Mouse (Mus musculus): ENCODE measurements around the gene Cdk14.

DNA sequence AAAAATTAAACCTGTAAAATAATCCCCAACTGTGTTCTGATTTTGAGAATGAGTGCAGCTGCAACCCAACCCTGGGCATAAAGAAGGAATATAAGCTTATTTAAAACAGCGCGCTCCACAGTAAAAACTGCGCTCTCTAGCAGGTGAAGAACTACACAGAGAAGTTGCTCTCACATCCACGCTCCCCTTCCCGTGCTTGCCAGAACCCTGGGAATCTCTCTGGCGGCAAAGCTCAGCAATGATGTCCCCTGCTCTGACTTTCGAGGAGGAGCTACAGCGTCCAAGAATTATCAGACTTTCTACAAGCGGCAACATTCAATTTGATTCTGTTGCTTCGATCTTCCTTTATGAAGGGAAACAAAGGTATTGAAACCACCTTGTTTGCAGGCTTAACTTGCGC lies 387.7 kb downstream of the Cdk14 start:
- TF ChIP-seq CTCF (IDR thresholded peaks at IDR 0.05; ENCODE audit: control insufficient read depth, insufficient read depth, insufficient replicate concordance, low read depth, low read length) (no peak), POLR2A (IDR thresholded peaks at IDR 0.05; ENCODE audit: control insufficient read depth, low read depth, low read length) (no peak)

Measured in testis, adult 2 months (tissue).